Mouse (Mus musculus) embryonic facial prominence, embryonic 15.5 days (tissue): Measurements from ENCODE around the gene Mmp24. TPM values are rescaled to one million over a fixed set of nuclear protein-coding genes. Genes with fewer than 3 reads are reported as not detected.

Source experiments
- ATAC-seq: fragments of 200-750 bp; cut with Nextera tagmentation; 2 replicates; pipeline ENCODE4 v1.8.0; 2017; ENCODE audit warnings: low read depth, moderate TSS enrichment; ENCODE audit not compliant: insufficient number of reproducible peaks, low FRiP score, low TSS enrichment
- H3K27ac ChIP-seq: fragments of 300-500 bp; sonication (generic); replicated peaks from 2 replicates; pipeline ENCODE4 v1.5.1; 2015; ENCODE audit warnings: mild to moderate bottlenecking, inconsistent platforms
- H3K27me3 ChIP-seq: fragments of 300-500 bp; sonication (generic); 2 replicates; pipeline ENCODE4 v1.6.1; 2015; ENCODE audit warnings: inconsistent platforms
- H3K36me3 ChIP-seq: fragments of 300-500 bp; sonication (generic); 2 replicates; pipeline ENCODE4 v1.6.1; 2015; ENCODE audit warnings: mild to moderate bottlenecking, inconsistent platforms
- H3K4me1 ChIP-seq: fragments of 300-500 bp; sonication (generic); 2 replicates; pipeline ENCODE4 v1.6.1; 2015; ENCODE audit warnings: inconsistent platforms
- H3K4me2 ChIP-seq: fragments of 300-500 bp; sonication (generic); replicated peaks from 2 replicates; pipeline ENCODE4 v1.6.1; 2015; ENCODE audit warnings: mild to moderate bottlenecking, inconsistent platforms
- H3K4me3 ChIP-seq: fragments of 300-500 bp; sonication (generic); replicated peaks from 2 replicates; pipeline ENCODE4 v1.5.1; 2015; ENCODE audit warnings: mild to moderate bottlenecking, inconsistent platforms
- H3K9ac ChIP-seq: fragments of 300-500 bp; sonication (generic); 2 replicates; pipeline ENCODE4 v1.6.1; 2015; ENCODE audit warnings: inconsistent platforms
- H3K9me3 ChIP-seq: fragments of 300-500 bp; sonication (generic); replicated peaks from 2 replicates; pipeline ENCODE4 v1.6.1; 2016; ENCODE audit warnings: inconsistent platforms
- WGBS: fragments of 180-500 bp; shearing (Covaris S2); methylation state at CpG from one replicate; pipeline ENCODE4 v1.1.7; 2015; 5-methylcytosine and 5-hydroxymethylcytosine counted together
- polyA plus RNA-seq: library from polyadenylated mRNA; unstranded; fragments of >200 nt; fragmentation: Nextera tagmentation; extraction: Ambion mirVana; gene quantifications from 2 replicates; pipeline ENCODE4 v1.2.1, GENCODE M21; 2015

The Mmp24 gene
- polyA plus RNA-seq, 1 experiment from 2014 or later, result 0.11 TPM

- Histone ChIP-seq H3K4me3 (no peak overlapping the region), H3K36me3 (no peaks in the 10 kb centered on the region), H3K4me1 (peaks cover 10% of the 10 kb centered on the region; the same call in 1 of the 2 replicates), H3K27me3 (peaks cover 57% of the 10 kb centered on the region), H3K27ac (no peak overlapping the region), H3K4me2 (no peak overlapping the region), H3K9ac (no peak overlapping the region), H3K9me3 (no peaks in the 10 kb centered on the region)
- WGBS, result 61% methylated on average over 10 of the region's 10 CpGs
- no peak for ATAC-seq
Observed at GRCm38 (mm10) chr2:155776824-155777687, 1.9 kb downstream of the Mmp24 start.

- no peak for ATAC-seq
- H3K27ac ChIP-seq, result no peak overlapping the region
- H3K4me1 ChIP-seq, result peaks cover 10% of the 10 kb centered on the region; the same call in 1 of the 2 replicates
- H3K27me3 ChIP-seq, result peaks cover 51% of the 10 kb centered on the region
- H3K4me3 ChIP-seq, result no peak overlapping the region
- WGBS, result 66% methylated on average over 4 of the region's 4 CpGs
- no peak overlapping the region for H3K4me2 ChIP-seq
- H3K36me3 ChIP-seq, result no peaks in the 10 kb centered on the region
- H3K9ac ChIP-seq, result no peak overlapping the region
- no peaks in the 10 kb centered on the region for H3K9me3 ChIP-seq
Observed at GRCm38 (mm10) chr2:155777688-155777985, 2.5 kb downstream of the Mmp24 start.

- peaks cover 10% of the 10 kb centered on the region; the same call in 1 of the 2 replicates for H3K4me1 ChIP-seq
- H3K27ac ChIP-seq, result no peak overlapping the region
- no peak overlapping the region for H3K4me3 ChIP-seq
- no peak overlapping the region for H3K4me2 ChIP-seq
- 69% methylated on average over 6 of the region's 6 CpGs for WGBS
- peaks cover 47% of the 10 kb centered on the region for H3K27me3 ChIP-seq
- no peak overlapping the region for H3K9ac ChIP-seq
- ATAC-seq, result no peak
- H3K36me3 ChIP-seq, result no peaks in the 10 kb centered on the region
- H3K9me3 ChIP-seq, result no peaks in the 10 kb centered on the region
Observed at GRCm38 (mm10) chr2:155778004-155778403, 2.9 kb downstream of the Mmp24 start.

DNA sequence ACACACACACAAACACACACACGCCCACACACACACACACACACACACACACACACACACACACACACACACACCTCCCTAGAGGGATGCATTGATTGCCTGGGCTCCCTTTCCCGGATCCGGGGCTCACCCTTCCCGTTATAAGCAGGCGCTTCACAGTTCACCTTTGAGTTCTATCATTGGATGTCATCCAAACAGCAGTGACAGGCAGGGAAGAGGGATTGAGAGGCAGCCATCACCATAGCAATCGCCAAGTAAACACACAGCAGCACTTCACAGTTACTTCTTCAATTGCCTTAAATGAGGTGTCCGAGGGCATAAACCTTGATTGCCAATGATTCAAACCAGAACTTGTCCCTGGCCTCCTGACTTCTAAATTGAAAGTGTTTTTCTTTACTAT, 3.9 kb downstream of the Mmp24 start:
- Histone ChIP-seq H3K27ac (no peak overlapping the region), H3K27me3 (peaks cover 37% of the 10 kb centered on the region), H3K9me3 (no peaks in the 10 kb centered on the region), H3K9ac (no peak overlapping the region), H3K4me2 (no peak overlapping the region), H3K4me3 (no peak overlapping the region), H3K36me3 (no peaks in the 10 kb centered on the region), H3K4me1 (peaks cover 10% of the 10 kb centered on the region; the same call in 1 of the 2 replicates)
- 59% methylated on average over 7 of the region's 7 CpGs for WGBS
- ATAC-seq, result no peak

DNA sequence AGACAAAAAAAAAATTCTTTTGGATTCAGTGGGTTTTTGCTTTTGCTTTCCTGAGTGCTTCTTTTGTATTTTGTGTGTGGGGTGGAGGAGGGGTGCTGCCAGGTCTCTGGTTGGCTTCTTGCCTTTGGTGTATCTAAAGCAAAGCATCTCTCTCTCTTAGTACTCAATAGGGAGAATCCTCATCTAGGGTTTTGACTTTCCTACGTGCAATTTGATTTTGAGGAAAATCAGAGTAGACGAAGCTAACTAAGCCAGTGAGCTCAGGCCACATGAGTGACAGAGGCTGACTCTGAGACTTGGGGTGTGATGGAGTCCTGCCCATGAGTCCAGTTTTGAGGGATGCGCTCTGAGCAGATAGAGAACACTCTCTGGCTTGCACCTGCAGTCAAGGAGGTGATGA, 4.4 kb downstream of the Mmp24 start:
- 71% methylated on average over 3 of the region's 3 CpGs for WGBS
- H3K4me2 ChIP-seq, result no peak overlapping the region
- no peak for ATAC-seq
- peaks cover 32% of the 10 kb centered on the region for H3K27me3 ChIP-seq
- H3K36me3 ChIP-seq, result no peaks in the 10 kb centered on the region
- H3K9ac ChIP-seq, result no peak overlapping the region
- H3K9me3 ChIP-seq, result no peaks in the 10 kb centered on the region
- H3K4me3 ChIP-seq, result no peak overlapping the region
- H3K27ac ChIP-seq, result no peak overlapping the region
- peaks cover 10% of the 10 kb centered on the region; the same call in 1 of the 2 replicates for H3K4me1 ChIP-seq

DNA sequence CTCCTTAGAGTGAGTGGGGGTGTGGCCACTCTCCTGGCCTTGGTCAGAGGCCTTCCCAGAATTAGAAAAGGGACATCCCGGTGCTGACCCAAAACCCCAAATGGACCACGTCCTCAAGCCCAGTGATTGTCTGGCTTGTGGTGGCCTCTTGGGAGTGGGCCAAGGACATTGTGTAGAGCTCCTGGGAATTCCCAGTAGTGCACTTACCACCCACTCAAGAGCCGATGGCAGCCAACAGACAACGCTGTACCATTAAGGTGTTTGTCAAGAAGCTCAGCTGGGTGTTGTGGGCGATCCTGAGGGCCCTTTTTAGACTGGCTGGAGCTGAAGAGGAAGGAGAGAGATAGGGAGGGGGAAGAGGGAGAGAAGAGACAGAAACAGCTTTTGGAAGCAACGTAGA, 9.4 kb downstream of the Mmp24 start:
- H3K27me3 ChIP-seq, result no peaks in the 10 kb centered on the region; the same call in 1 of the 2 replicates
- H3K4me3 ChIP-seq, result no peak overlapping the region
- WGBS, result 82% methylated on average over 6 of the region's 6 CpGs
- no peaks in the 10 kb centered on the region for H3K4me1 ChIP-seq
- no peak overlapping the region for H3K9ac ChIP-seq
- H3K9me3 ChIP-seq, result no peaks in the 10 kb centered on the region
- no peak for ATAC-seq
- no peaks in the 10 kb centered on the region for H3K36me3 ChIP-seq
- no peak overlapping the region for H3K4me2 ChIP-seq
- H3K27ac ChIP-seq, result no peak overlapping the region

GRCm38 (mm10) chr2:155786905-155787304, 11.8 kb downstream of the Mmp24 start:
- Histone ChIP-seq H3K4me3 (no peak overlapping the region), H3K4me1 (no peaks in the 10 kb centered on the region), H3K9ac (no peak overlapping the region), H3K36me3 (no peaks in the 10 kb centered on the region), H3K4me2 (no peak overlapping the region), H3K27me3 (no peaks in the 10 kb centered on the region; the same call in 1 of the 2 replicates), H3K9me3 (no peaks in the 10 kb centered on the region), H3K27ac (no peak overlapping the region)
- ATAC-seq, result no peak
- 67% methylated on average over 5 of the region's 5 CpGs for WGBS

DNA sequence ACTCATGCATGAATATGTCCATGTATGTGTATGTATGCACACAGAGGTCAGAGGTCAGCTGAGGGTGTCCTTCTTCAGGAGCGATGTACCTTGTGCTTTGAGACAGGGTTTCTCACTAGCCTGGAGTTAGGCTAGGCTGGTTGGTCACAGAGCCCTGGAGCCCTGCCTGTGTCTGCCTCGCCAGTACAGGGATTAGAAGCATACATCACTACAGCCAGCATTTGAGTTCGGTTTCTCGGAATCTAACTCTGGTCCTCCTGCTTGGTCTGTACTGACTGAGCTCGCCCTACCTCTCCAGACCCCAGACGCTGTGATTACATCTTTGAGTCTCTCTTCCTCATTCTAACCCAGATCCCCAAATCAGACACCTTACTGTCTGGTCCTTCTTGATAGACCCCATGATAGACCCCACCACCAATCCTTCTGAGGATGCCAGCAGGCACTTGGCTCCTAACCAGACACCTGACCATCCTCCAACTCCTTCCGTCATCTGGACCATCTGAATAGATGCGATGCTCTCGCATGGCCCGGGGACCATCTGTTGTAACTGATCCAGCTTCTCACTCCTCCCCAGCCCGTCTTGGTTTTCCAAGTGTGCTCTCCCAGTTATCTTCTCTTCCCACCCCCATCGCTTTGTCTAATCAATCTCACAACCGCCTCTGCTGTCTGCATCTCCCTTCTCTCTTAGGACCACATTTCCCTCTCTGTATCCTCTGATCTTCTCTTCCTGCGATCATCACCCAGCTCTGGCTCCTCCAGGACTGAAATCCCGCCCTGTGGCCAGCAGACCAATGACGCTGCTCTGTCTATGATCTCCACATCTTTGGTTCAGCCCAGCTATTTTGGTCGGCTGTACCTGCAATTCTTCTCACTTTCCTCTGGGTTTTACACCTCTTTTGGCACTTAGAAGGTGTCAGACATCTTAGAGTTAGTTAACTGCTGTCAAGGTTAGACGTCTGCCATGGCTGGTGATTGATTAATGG, 13.1 kb downstream of the Mmp24 start:
- H3K36me3 ChIP-seq, result no peaks in the 10 kb centered on the region
- no peak overlapping the region for H3K4me3 ChIP-seq
- no peaks in the 10 kb centered on the region for H3K9me3 ChIP-seq
- no peak overlapping the region for H3K27ac ChIP-seq
- H3K27me3 ChIP-seq, result no peaks in the 10 kb centered on the region; the same call in 1 of the 2 replicates
- no peak overlapping the region for H3K4me2 ChIP-seq
- no peak overlapping the region for H3K9ac ChIP-seq
- no peaks in the 10 kb centered on the region for H3K4me1 ChIP-seq
- ATAC-seq, result no peak
- 76% methylated on average over 18 of the region's 18 CpGs for WGBS

- no peaks in the 10 kb centered on the region; the same call in 1 of the 2 replicates for H3K27me3 ChIP-seq
- WGBS, result 28% methylated on average over 12 of the region's 12 CpGs
- H3K9me3 ChIP-seq, result no peaks in the 10 kb centered on the region
- no peaks in the 10 kb centered on the region for H3K36me3 ChIP-seq
- H3K4me2 ChIP-seq, result no peak overlapping the region
- no peak overlapping the region for H3K4me3 ChIP-seq
- H3K27ac ChIP-seq, result no peak overlapping the region
- H3K9ac ChIP-seq, result no peak overlapping the region
- no peak for ATAC-seq
- H3K4me1 ChIP-seq, result no peaks in the 10 kb centered on the region
Observed at GRCm38 (mm10) chr2:155792899-155793298, 17.8 kb downstream of the Mmp24 start.

GRCm38 (mm10) chr2:155794674-155795445, 19.7 kb downstream of the Mmp24 start:
- Histone ChIP-seq H3K4me2 (no peak overlapping the region), H3K9ac (no peak overlapping the region), H3K9me3 (no peaks in the 10 kb centered on the region), H3K4me3 (no peak overlapping the region), H3K27me3 (no peaks in the 10 kb centered on the region), H3K4me1 (no peaks in the 10 kb centered on the region), H3K27ac (no peak overlapping the region), H3K36me3 (no peaks in the 10 kb centered on the region)
- 86% methylated on average over 12 of the region's 12 CpGs for WGBS
- ATAC-seq, result no peak

- Histone ChIP-seq H3K4me2 (no peak overlapping the region), H3K4me1 (no peaks in the 10 kb centered on the region), H3K9ac (no peak overlapping the region), H3K27me3 (no peaks in the 10 kb centered on the region), H3K36me3 (no peaks in the 10 kb centered on the region), H3K4me3 (no peak overlapping the region), H3K27ac (no peak overlapping the region), H3K9me3 (no peaks in the 10 kb centered on the region)
- 59% methylated on average over 3 of the region's 3 CpGs for WGBS
- ATAC-seq, result no peak
Observed at GRCm38 (mm10) chr2:155798613-155799012, 23.5 kb downstream of the Mmp24 start.
